Mouse (Mus musculus) neural tube, embryonic 14.5 days (tissue): ENCODE results near the gene Pde2a. TPM values are rescaled to one million over a fixed set of nuclear protein-coding genes. Genes with fewer than 3 reads are reported as not detected.

Experiments
- ATAC-seq: fragments of 200-750 bp; cut with Nextera tagmentation; 2 replicates; pipeline ENCODE4 v1.8.0; 2017; ENCODE audit warnings: low read depth, mild to moderate bottlenecking, moderate TSS enrichment, moderate library complexity
- H3K27ac ChIP-seq: fragments of 300-500 bp; sonication (generic); 2 replicates; pipeline ENCODE4 v1.5.1; 2014; ENCODE audit warnings: low read depth, mild to moderate bottlenecking, control low read depth, low read length, moderate library complexity, mixed read lengths
- H3K27me3 ChIP-seq: fragments of 300-500 bp; sonication (generic); 2 replicates; pipeline ENCODE4 v1.6.1; 2014; ENCODE audit warnings: low read length; ENCODE audit not compliant: control insufficient read depth, insufficient read depth
- H3K36me3 ChIP-seq: fragments of 300-500 bp; sonication (generic); 2 replicates; pipeline ENCODE4 v1.6.1; 2014; ENCODE audit warnings: low read length, mixed read lengths; ENCODE audit not compliant: control insufficient read depth, insufficient read depth
- H3K4me1 ChIP-seq: fragments of 300-500 bp; sonication (generic); 2 replicates; pipeline ENCODE4 v1.6.1; 2014; ENCODE audit warnings: low read length; ENCODE audit not compliant: control insufficient read depth, insufficient read depth
- H3K4me2 ChIP-seq: fragments of 300-500 bp; sonication (generic); 2 replicates; pipeline ENCODE4 v1.6.1; 2014; ENCODE audit warnings: mild to moderate bottlenecking, low read depth, low read length, control low read depth
- H3K4me3 ChIP-seq: fragments of 300-500 bp; sonication (generic); 2 replicates; pipeline ENCODE4 v1.5.1; 2014; ENCODE audit warnings: low read depth, low read length, control low read depth, mixed read lengths
- H3K9ac ChIP-seq: fragments of 300-500 bp; sonication (generic); replicated peaks from 2 replicates; pipeline ENCODE4 v1.6.1; 2014; ENCODE audit warnings: low read depth, mild to moderate bottlenecking, control low read depth, low read length, mixed read lengths
- H3K9me3 ChIP-seq: fragments of 300-500 bp; sonication (generic); 2 replicates; pipeline ENCODE4 v1.6.1; 2016; ENCODE audit warnings: low read length; ENCODE audit not compliant: control insufficient read depth
- WGBS: fragments of 180-500 bp; shearing (Covaris S2); extraction: QIAGEN DNeasy Blood & Tissue Kit; methylation state at CpG from one replicate; pipeline ENCODE4 v1.1.7; 2014; 5-methylcytosine and 5-hydroxymethylcytosine counted together
- polyA plus RNA-seq: library from polyadenylated mRNA; unstranded; fragments of >200 nt; fragmentation: Nextera tagmentation; extraction: Ambion mirVana; gene quantifications from 2 replicates; pipeline ENCODE4 v1.2.1, GENCODE M21; 2014

Pde2a gene
- polyA plus RNA-seq, 1 experiment from 2014 or later = 13.5 TPM

DNA sequence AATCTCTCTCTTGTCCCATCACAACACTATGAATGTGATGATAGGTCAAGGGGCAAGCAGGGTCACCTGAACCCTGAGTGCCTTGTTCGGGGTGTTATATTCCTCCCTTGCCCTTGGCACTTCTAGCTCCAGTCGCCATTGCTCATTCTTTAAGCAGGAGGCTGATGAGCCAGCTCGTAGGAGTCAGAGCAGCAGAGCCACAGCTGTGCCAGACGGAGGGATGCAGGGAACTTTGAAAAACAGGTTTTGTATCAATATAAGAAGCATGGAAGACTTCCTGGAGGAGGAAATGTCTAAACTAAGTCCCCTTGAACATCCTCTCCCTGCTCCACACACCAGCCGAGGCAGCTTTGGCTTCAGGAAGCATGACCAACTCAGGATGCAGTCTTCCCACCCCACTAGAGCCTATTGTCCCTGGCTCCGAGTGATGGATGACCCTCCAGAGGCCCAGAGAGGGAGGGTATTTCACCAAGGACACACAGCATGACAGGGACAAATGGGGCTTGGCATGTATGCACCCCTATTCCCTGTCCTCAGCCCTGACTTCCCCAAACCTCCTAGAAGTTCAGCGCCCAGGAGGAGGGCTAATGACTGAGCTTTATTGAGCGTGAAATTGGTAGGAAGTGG, 60.5 kb downstream of the Pde2a start:
- no peak overlapping the region for H3K27ac ChIP-seq
- no peaks in the 10 kb centered on the region for H3K36me3 ChIP-seq
- H3K4me2 ChIP-seq = no peak overlapping the region
- ATAC-seq = peak; percentile 75
- H3K4me1 ChIP-seq = 0 out of 2 replicates have a peak, but pooled peaks cover 5% of the 10 kb centered on the region
- no peak overlapping the region for H3K4me3 ChIP-seq
- no peaks in the 10 kb centered on the region for H3K27me3 ChIP-seq
- no peaks in the 10 kb centered on the region for H3K9me3 ChIP-seq
- no peak overlapping the region for H3K9ac ChIP-seq
- 36% methylated on average over 8 of the region's 8 CpGs for WGBS

DNA sequence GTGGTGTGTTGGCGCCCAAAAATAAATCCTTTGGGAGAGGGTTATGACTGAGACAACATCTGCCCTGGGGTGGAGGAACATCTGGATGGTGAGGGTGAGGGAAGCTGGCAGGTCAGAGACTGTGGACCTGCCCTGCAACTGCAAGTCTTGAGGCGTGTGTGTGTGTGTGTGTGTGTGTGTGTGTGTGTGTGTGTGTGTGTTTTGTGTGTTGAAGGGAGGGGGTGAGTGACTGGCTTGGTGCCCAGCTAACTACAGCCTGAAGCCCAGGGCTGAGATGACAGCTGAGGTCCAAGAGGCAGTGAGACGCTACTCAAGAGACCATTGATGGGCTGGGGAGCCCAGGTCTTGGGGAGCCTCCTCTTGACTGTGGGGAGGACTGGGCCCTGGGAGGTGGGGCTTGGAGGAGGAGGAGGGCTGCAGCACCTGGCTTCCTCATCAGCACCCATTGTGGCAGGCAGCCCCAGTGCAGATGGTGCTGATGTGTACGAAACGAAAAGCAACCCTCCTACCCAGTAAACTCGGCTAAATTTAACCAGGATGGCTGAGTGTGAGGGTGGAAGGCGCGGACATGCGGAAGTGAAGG, 61.1 kb downstream of the Pde2a start:
- no peaks in the 10 kb centered on the region for H3K27me3 ChIP-seq
- H3K27ac ChIP-seq = no peak overlapping the region; the same call in 1 of the 2 replicates
- H3K4me3 ChIP-seq = no peak overlapping the region
- no peak overlapping the region for H3K9ac ChIP-seq
- H3K36me3 ChIP-seq = no peaks in the 10 kb centered on the region
- H3K9me3 ChIP-seq = no peaks in the 10 kb centered on the region
- no peak overlapping the region for H3K4me2 ChIP-seq
- WGBS = 67% methylated on average over 9 of the region's 9 CpGs
- H3K4me1 ChIP-seq = 0 out of 2 replicates have a peak, but pooled peaks cover 5% of the 10 kb centered on the region
- peak; percentile 60 for ATAC-seq

DNA sequence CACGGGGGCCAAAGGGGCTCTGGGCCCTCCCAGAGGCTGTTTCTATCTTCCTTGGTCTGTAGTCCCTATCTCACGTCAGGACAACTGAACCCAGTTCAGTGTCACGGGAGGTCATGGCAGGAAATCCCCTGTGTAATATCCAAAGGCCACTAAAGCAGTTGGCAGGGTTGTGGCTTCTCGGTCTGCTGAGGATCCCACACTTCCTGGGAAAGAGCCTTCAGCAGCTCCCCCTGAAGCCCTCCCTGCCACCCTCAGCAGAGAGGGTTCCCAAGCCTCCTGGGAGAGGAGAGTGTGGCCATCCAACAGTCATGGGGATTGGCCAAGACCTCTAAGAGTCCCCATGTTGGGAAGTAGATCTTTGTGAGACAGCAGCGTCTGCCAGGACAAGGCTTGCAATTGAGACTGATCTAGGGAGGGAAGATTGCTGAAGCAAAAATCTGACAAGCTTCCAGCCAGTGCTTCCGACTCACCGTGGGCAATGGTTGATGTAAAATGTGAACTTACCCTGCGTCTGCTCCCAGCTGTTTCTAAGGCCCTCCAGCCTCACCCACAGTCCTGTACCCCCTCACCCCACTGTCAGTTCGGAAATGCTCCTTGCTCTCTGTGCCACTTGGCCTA, 62.1 kb downstream of the Pde2a start:
- Histone ChIP-seq H3K9me3 (no peaks in the 10 kb centered on the region), H3K4me2 (no peak overlapping the region), H3K4me3 (no peak overlapping the region), H3K9ac (no peak overlapping the region), H3K36me3 (no peaks in the 10 kb centered on the region), H3K27ac (no peak overlapping the region), H3K27me3 (no peaks in the 10 kb centered on the region), H3K4me1 (0 out of 2 replicates have a peak, but pooled peaks cover 5% of the 10 kb centered on the region)
- ATAC-seq = no peak
- 76% methylated on average over 9 of the region's 9 CpGs for WGBS

DNA sequence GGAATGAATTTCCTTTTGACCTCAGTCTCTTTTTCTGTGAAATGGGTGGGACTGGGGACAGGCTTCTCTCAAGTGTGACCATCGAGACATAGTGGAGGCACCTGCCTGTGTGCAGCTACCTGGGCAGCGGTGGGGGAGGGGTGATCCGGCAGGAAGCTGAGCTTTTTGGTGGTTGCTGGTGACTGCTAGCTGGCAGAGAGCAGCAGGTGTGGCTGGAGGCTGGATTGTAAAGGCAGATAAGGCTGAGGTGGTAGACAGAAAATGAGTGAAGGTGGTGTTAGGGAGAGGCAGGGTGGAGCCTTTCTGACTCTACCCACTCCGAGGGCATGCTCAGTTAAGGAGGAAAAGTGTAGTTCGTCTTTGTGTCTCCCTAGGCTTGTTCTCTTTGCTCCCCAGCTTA, 65.6 kb downstream of the Pde2a start:
- no peak overlapping the region for H3K4me2 ChIP-seq
- no peaks in the 10 kb centered on the region for H3K36me3 ChIP-seq
- no peaks in the 10 kb centered on the region for H3K27me3 ChIP-seq
- 0 out of 2 replicates have a peak, but pooled peaks cover 5% of the 10 kb centered on the region for H3K4me1 ChIP-seq
- H3K9ac ChIP-seq = no peak overlapping the region
- no peak overlapping the region for H3K4me3 ChIP-seq
- no peaks in the 10 kb centered on the region for H3K9me3 ChIP-seq
- ATAC-seq = no peak
- H3K27ac ChIP-seq = no peak overlapping the region
- 90% methylated on average over 5 of the region's 5 CpGs for WGBS

- no peaks in the 10 kb centered on the region for H3K4me1 ChIP-seq
- no peak for ATAC-seq
- no peak overlapping the region for H3K9ac ChIP-seq
- no peak overlapping the region for H3K27ac ChIP-seq
- no peaks in the 10 kb centered on the region for H3K36me3 ChIP-seq
- WGBS = 53% methylated on average over 4 of the region's 4 CpGs
- no peak overlapping the region for H3K4me2 ChIP-seq
- no peak overlapping the region for H3K4me3 ChIP-seq
- no peaks in the 10 kb centered on the region for H3K9me3 ChIP-seq
- H3K27me3 ChIP-seq = no peaks in the 10 kb centered on the region
These were observed 69.5 kb downstream of the Pde2a start for GRCm38 (mm10) chr7:101490952-101491351.

GRCm38 (mm10) chr7:101498385-101498784, 76.9 kb downstream of the Pde2a start:
- Histone ChIP-seq H3K4me2 (no peak overlapping the region), H3K4me3 (no peak overlapping the region), H3K36me3 (no peaks in the 10 kb centered on the region), H3K9ac (no peak overlapping the region), H3K4me1 (no peaks in the 10 kb centered on the region), H3K27me3 (no peaks in the 10 kb centered on the region), H3K9me3 (no peaks in the 10 kb centered on the region), H3K27ac (no peak overlapping the region)
- 95% methylated on average over 3 of the region's 3 CpGs for WGBS
- ATAC-seq = no peak

DNA sequence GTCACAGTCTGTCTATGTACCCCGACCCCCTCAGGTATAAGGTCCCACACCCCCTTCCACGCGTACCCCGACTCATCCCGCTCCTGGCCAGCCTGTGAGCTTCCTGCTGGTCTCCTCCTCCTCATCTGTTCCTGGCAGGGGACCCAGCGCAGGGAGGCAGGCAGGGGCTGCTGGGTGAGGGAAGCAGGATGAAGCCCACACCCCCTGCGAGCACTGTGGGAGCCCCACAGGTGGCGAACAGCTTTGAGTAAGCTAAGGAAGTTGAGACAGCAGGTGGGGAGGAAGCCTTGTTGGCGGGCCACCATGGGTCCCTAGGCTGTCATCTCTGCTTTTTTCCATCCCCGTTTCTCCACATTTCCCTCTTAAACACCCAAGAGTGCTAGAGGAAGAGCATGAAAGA, 77.8 kb downstream of the Pde2a start:
- no peak overlapping the region for H3K27ac ChIP-seq

GRCm38 (mm10) chr7:101499701-101500100, 78.2 kb downstream of the Pde2a start:
- ATAC-seq = no peak
- Histone ChIP-seq H3K27ac (no peak overlapping the region), H3K36me3 (no peaks in the 10 kb centered on the region), H3K9ac (no peak overlapping the region), H3K4me3 (no peak overlapping the region), H3K9me3 (no peaks in the 10 kb centered on the region), H3K4me1 (no peaks in the 10 kb centered on the region), H3K27me3 (peaks cover 6% of the 10 kb centered on the region; the same call in 1 of the 2 replicates), H3K4me2 (no peak overlapping the region)
- WGBS = 79% methylated on average over 9 of the region's 9 CpGs

More for the DNA sequence above, 77.8 kb downstream of the Pde2a start:
- Histone ChIP-seq H3K36me3 (no peaks in the 10 kb centered on the region), H3K4me1 (no peaks in the 10 kb centered on the region), H3K9ac (no peak overlapping the region), H3K4me3 (no peak overlapping the region), H3K9me3 (no peaks in the 10 kb centered on the region), H3K4me2 (no peak overlapping the region), H3K27me3 (peaks cover 6% of the 10 kb centered on the region; the same call in 1 of the 2 replicates)
- no peak for ATAC-seq
- 55% methylated on average over 10 of the region's 10 CpGs for WGBS

DNA sequence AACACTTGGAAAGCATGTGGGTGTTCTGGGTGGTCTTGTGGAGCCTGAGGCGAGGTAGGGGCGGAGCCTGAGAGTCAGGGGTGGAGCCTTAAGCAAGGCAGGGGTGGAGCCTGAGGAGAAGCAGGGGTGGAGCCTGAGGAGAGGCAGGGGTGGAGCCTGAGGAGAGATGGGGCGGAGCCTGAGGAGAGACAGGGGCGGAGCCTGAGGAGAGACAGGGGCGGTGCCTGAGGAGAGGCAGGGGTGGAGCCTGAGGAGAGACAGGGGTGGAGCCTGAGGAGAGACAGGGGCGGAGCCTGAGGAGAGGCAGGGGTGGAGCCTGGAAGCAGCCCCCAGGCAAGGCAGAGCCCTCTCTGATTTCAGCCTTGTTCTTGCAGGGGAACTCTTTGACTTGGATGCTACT, 79.7 kb downstream of the Pde2a start:
- no peak overlapping the region for H3K27ac ChIP-seq
- no peaks in the 10 kb centered on the region for H3K9me3 ChIP-seq
- no peak overlapping the region for H3K4me2 ChIP-seq
- 84% methylated on average over 6 of the region's 6 CpGs for WGBS
- peaks cover 6% of the 10 kb centered on the region; the same call in 1 of the 2 replicates for H3K27me3 ChIP-seq
- no peak overlapping the region for H3K9ac ChIP-seq
- no peak overlapping the region for H3K4me3 ChIP-seq
- no peaks in the 10 kb centered on the region for H3K36me3 ChIP-seq
- no peaks in the 10 kb centered on the region for H3K4me1 ChIP-seq
- no peak for ATAC-seq
